Mouse (Mus musculus) urinary bladder, postnatal 10 days (tissue): Measurements from ENCODE around the gene Tmem135.

ENCODE experiments used
- DNase-seq: peaks from one replicate; pipeline ENCODE4 v3.0.0; 2022; ENCODE audit warnings: low spot score

The Tmem135 gene

DNA sequence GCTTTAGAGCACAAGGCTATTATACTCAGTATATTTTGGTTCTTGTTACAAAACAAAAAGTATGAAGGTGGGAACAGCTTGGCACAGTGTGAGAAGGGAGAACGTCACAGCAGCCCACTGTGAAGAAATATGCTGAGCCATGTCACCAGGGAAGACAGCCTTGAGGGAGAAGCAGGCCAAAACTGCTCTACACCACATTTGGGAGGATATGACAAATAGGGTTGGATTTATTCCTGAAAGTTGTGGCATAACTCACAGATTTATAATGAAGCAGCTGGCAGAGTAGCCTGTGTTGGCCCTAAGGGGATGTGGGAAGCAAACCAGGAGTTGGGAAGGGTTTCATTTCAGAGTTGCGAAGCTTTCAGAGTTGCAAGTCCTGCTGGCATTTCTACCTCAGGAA, 225.4 kb downstream of the Tmem135 start:
- DNase-seq = no peak

DNA sequence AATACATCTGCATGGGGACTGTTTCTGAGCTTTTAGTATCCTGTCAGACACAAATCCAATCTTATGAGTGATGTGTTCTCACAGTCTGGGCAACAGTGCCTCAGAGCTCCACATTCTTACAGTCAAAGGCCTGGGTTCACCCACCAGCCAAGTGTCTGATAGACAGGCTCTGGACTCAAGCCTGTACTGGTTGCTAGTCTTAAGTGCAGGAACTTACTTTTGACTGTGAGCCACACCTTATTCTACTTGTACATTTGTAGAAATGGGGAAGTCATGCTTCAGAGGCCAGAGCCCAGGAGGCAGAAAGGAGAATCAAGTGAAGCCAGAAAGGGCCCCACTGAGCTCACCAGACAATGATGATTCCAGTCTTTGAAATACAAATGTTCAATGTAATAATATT, 226.1 kb downstream of the Tmem135 start:
- no peak for DNase-seq

- DNase-seq = no peak
Observed at GRCm38 (mm10) chr7:89174430-89174829, 229.6 kb downstream of the Tmem135 start.

- no peak for DNase-seq
Observed at GRCm38 (mm10) chr7:89173018-89173417, 231.0 kb downstream of the Tmem135 start.

- no peak for DNase-seq
Observed at GRCm38 (mm10) chr7:89171790-89172467, 232.1 kb downstream of the Tmem135 start.

- DNase-seq = peak; percentile 24
Observed at GRCm38 (mm10) chr7:89168606-89169005, 235.4 kb downstream of the Tmem135 start.

DNA sequence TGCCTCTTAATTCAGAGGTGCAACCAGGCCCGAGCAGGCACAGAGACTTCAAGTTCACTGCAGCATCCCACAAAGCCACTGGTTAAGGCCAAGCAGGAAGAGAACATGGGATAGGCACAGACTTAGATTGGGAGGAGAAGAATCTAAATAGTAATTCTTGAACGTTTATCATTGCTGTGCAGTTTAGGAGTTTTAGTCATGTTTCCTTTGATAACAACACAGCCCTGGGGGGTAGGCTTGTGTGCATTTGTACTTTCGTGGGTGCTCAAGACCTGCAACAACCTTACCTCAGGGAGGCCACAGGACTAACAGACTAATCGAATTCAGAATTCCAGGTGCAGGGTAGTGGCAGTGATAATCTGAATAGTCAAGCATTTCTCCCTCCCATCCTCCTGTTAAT, 238.5 kb downstream of the Tmem135 start:
- DNase-seq = no peak

- DNase-seq = no peak
Observed at GRCm38 (mm10) chr7:89161610-89162378, 242.2 kb downstream of the Tmem135 start.

GRCm38 (mm10) chr7:89157356-89157755, 246.7 kb downstream of the Tmem135 start:
- DNase-seq = no peak

GRCm38 (mm10) chr7:89156629-89157028, 247.4 kb downstream of the Tmem135 start:
- DNase-seq = no peak

DNA sequence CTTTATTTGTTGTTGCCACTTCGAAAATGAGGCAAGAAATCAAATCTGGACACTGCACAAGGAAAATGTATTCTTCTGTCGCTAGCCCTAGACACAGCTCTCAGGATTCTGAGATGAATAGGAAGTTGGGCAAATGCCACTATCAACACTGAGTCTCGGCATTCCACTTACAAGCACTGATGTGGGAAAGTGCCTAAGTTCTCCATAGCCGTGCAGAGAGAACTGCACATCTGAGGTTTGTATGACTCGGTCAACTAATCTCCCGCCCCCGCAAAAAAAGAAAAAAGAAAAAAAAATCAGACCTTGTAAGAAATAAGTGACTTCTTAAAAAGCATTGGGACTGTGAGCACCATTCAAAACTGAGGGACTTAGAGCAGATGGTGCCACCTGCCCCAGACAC, 248.3 kb downstream of the Tmem135 start:
- no peak for DNase-seq

DNA sequence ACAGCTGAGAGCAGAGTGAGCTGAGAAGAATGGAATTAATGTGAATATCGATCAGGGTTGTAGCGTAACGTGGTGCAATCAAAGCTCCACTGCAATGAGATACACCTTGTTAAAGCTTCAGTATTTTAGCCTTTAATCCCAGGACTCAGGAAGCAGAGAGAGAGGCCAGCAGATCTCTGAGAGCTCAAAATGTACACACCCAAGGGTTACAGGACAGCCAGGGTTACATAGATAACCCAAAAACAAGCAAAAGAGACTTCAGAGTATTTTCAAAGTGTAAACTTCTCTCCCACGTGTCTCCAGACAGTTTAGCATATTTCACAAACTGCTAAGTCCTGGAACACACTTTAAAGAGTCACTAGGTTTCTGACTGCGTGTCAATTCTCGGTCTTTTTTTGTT, 248.8 kb downstream of the Tmem135 start:
- no peak for DNase-seq

- no peak for DNase-seq
Observed at GRCm38 (mm10) chr7:89151345-89151744, 252.7 kb downstream of the Tmem135 start.

- no peak for DNase-seq
Observed at GRCm38 (mm10) chr7:89140640-89141300, 263.3 kb downstream of the Tmem135 start.

- DNase-seq = no peak
Observed at GRCm38 (mm10) chr7:89134884-89135511, 269.0 kb downstream of the Tmem135 start.

DNA sequence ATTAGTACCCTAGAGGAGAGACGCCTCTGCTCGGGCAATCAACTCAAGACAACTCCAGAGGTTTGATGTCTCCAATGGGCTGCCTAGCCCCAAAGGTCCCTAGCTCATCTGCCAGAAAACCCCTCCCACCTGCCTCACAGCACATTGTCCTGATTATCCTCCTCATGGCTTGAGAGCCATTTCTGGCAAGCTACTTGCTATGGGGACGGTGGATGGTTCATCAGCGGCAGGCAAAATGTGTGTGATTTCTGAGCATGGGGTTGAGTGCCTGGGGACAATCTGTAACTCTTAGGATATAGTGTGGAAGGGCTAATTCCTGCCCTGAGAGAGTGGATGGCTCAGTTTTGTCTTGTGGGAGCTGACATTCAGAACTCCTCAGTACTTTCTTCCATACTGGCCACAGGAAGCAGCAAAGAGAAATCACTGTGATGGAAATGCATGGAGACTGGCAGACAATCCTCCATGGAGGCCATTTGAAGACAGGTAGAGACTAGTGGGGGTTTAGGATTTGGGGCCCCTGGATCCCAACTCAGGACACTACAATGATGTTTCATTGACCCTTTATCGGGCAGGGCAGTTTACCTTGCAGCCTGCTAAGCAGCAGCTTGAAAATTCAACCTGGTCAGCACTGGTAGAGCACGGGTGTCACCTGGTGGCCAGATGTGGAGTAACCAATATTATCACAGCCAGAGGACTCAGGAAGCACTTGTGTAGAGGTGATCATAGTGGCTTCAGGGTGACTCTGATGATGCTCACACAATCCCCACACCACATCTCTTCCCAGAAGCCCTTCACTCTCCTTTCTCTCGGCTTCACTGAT, 277.7 kb downstream of the Tmem135 start:
- DNase-seq = no peak

DNA sequence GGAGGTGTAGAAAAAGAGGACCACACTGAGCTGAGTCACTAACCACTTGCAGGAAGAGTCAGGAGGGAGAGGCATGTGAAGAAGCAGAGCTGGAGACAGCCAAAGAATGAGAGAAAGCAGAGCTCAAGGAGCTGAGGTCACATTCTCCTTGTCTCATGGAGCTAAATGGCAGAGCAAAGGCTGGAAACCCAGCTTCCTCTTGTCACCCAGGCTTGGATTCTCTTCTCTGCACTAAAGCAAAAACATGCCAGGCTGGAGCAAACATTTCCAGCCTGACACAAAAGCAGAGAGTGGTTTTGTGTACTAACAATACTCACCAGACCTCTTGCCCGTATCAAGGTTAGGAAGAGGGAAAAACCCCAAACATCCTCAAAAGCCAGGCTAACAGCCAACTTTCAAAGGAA, 287.8 kb downstream of the Tmem135 start:
- DNase-seq = no peak

- DNase-seq = no peak
Observed at GRCm38 (mm10) chr7:89115633-89116032, 288.4 kb downstream of the Tmem135 start.

DNA sequence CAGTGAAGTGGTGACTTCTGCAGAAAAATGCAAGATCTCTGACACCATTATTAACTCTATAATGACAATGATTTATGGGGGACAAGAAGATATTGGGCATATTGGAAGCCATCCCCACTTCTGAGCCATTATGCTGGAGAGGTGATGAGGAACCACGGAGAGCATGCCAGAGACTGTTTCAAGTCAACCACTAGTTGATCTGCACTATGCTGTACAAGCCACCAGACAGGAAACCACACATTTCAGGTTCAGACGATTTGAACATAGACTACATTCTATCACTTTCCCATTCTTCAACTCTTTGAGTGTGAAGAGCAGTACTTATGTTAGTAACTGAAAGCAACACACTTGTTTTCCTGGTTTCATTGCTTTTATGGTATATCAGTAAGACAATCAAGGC, 297.6 kb downstream of the Tmem135 start:
- no peak for DNase-seq

- DNase-seq = no peak
Observed at GRCm38 (mm10) chr7:89099756-89100155, 304.3 kb downstream of the Tmem135 start.
